Mouse (Mus musculus): ENCODE results near the gene Tasp1. TPM values are rescaled to one million over a fixed set of nuclear protein-coding genes. Genes with fewer than 3 reads are reported as not detected.
"Not testable (repeated sequence)": the region's sequence is repeated elsewhere in the genome, so short reads cannot be mapped to it uniquely, and the experiment has no call there.

Tasp1 gene
- total RNA-seq (2021) = 9.5 and 10.7 TPM in 2 replicates
- long read RNA-seq, experiment 1, transcript Tasp1-201 (14 exons, 2,480 nt) = major isoform, 5 of 30 reads
- long read RNA-seq, experiment 1, partial matches to known transcripts = 9 of 30 reads
- long read RNA-seq, experiment 1, other reads (novel, unspliced or antisense) = 14 of 30 reads
- long read RNA-seq, experiment 2, partial matches to known transcripts = 6 of 14 reads
- long read RNA-seq, experiment 2, other reads (novel, unspliced or antisense) = 6 of 14 reads

DNA sequence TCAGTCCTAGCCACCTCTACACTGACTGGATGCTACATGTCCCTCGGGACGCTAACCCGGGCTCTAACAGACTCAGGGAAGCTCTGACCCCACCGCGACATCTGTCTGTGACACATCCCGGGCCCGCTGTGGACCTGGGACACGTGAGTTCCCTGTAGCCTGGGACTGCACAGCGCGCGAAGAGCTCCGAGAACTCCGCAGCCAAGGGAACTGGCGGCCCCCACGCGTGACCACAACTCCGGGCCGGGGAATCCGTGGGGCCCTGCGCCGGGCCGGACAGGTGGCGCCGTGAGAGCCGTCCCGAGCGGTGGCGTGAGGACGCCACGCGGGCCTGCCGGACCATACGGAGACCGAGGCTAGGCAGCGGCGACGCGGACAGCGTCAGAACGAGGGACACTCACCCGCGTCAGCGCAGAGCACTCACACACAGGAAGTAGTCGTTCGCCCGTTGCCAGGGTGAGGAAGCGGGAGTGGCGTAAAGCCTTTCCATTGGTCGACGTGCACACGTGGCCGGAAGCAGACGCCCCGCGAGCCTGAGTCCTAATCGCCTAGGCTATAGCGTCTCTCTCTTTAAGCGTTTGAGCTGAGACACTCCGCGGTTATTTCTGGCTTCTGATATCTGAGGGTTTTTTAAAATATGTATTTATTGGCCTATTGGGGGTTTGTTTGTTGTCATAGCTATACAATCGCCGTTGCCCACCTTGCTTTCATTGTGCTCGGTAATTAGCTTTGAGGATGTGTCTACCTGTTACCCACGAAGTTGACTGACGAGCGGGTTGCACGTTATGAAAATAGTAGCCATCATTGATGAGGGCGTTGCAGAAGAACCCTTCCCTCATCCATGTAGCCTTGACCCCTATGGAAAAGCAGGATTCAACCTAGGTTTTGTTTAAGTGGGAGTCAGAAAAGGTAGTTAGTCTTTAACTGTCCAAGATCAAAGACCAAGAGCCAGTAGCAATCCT lies at the start of gene Tasp1:
Tasp1 (minus strand) TSS at position 453 of the 962 bp plus-strand sequence.
- peak; percentile 97 for DNase-seq

DNA sequence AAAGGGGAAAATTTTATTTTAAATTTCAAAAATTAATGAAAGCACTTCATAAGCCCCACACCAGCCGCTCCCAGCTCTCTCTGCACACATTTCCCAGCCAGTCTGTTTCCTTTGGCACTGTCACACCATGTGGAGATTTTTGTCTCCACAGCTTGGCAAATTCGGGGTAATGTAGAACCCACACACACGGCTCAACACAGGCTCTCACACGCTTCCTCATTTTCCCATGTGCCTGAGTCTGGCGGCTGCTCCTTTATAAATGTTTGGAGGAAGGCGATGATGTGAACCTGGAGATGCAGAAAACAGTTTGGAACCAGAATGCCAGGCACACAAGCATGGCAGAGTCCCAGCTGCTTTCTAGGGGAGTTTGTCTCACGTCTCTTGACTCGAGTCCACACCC lies 47.2 kb upstream of the Tasp1 start:
- no peak for DNase-seq

DNA sequence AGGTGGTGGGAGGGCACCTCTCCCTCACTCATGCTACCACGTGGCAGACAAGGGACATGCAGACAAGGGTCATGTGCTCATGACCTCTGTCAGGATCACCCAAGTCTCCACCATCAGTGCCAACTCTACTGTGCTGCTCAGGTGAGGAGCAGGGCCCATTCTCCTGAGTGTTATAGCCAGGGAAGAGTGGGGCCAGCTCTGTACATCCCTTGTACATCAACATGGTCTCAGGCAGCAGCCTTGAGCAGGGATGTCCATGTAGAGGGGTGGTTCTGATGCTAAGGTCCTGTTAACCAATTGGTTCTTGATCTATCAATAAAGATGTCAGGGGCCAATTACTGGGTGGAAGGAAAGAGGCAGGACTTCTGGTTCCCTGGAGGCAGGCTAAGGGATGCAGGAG lies 42.3 kb upstream of the Tasp1 start:
- DNase-seq = no peak

DNA sequence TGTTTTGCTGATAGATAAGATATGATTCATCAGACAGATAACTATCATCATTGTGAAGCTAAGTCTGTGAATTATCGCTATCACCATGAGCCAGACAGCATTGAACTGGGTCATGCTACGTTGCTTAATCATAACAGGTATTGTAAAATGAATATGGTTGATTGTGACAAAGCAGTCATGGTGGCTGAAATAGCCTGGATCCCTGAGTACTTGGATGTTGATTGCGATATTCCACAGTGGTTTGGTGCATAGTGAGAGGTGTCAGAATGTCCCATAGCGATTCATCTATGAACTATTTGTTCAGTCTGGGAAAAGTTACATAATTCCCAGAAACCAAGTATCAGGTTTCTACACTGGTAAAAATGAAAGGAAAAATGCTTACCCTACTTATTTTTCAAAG lies 41.0 kb upstream of the Tasp1 start:
- DNase-seq = no peak

DNA sequence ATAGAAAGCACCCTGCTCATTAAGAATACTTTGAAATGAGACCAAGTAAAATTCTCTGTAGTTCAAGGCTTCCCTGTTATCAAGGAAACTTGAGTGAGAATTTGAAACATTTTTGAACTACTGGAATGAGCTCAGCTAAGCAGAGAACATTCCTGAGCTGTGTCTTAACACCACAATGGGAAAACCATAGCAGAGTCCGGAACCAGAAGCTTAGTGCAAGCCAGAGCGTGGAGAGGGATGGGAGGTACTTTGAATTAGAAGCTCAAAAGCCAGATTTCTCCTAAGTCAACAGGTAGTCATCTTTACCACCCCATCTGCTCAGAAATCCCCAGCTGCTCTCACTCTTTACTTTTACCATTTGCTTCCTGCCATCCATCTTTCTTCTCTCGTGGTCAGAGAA lies 38.3 kb upstream of the Tasp1 start:
- no peak for DNase-seq

DNA sequence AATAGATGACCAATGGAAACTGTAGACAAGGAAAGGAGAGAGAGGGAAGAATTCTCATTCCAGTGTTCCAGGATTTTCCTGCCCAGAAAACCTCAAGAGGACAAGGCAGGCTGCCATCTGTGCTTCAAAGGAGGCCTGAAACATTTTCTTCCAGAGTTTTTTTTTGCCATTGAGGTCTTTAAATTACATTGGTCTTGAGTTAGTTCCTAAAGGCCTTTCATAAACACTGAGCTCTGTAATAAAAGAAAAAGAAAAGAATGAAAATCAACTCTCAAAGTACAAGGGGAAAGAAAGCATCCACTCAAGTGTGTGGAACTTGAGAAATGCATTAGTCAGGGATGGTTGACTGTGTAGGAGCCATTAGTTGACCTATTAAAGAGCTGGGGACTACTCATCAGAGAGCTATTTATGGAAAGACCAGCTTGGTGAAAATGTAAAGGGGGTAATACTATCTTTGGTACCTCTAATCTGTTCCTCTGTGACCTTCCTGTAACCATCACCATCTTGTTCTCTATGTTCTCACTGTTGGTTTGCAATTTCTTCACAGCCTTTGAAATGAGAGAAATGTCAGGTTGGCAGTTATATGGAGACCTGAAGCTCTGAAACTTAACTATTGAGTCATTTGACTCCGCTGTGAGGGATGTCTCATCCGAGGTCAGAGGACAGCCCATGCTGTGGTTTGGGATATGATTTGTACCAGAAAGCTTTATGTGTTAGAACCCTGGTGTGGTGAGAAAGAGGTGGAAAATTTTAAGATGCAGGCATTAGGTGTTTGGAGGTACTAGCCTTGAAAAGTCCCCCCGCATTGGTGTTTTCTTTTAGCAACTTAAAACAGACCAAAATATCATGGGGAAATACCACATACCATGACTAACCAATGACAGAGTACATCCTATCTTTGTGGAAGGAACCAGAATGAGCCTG lies 34.2 kb upstream of the Tasp1 start:
- DNase-seq = no peak

DNA sequence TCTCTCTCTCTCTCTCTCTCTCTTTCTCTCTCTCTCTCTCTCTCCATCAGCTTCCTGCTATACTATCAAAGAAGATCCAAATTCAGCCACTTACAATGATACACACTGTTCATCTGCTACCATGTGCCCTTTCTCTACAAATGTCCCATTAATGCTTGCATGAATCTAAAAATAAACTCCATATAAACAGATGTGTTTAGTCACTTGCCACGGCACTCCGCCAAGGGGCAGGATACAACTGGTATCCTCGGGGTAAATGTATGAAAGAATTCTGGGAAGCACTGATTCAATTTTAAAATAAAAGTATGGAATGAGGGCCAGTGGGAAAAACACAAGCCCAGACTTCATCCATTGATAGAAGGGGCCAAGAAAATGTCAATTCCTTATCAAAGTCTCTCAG lies 33.4 kb upstream of the Tasp1 start:
- no peak for DNase-seq

DNA sequence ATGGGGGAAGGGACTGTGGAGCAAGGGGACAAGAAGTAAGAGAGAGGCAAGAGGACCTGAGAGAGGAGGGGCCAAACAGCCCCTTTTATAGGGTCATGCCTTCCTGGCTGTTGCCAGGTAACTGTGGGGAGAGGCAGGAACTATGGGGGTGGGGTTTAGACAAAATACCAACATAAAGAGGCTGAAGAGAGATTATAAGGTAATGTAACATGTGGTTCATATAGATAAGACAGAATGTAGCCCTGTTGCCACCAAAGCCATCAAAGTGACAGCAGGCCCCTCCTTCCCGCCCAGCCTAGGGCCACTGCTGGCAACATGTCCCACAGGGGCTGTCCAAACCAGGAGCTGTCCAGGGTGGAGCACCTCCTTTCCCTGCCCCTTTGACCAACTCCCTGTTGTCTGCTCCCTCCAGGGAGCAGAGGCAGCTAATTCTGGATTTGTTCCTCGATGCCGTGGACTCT lies 30.6 kb upstream of the Tasp1 start:
- DNase-seq = no peak

DNA sequence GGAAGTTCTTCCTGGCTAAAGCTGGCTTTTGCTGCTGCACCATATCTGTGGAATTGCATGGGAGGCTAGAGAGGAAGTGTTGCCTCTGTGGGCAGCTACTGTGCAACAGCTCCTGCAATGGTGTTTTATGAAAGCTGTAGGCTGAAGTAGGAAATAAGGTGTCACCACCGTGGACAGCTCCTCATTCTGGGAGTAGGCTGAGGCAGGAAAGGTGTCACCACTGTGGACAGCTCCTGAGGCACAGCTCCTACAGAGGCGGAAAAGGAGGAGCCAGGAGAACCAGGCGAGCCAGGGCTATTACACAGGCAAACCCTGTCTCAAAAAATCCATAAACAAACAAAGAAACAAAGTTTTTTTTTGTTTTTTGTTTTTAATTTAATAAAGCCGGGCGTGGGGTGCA lies 29.4 kb upstream of the Tasp1 start:
- DNase-seq = no peak

DNA sequence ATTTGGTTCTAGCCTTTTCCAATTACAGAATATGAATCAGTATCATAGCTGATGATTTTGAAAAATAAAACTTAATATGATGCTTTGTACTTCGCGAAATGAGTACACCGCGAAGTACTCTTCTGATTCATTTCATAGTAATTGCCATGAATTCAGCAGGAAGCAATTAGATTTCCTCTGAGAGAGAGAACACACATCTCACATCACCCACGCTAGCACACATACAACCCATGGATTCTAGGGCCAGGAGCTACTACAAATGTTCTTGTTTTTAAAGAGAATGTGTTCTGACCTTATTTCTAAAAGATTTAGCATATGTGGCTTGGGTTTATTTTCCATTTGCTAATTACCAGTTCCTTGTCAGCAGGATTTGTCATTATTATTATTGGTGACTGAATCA lies 26.8 kb upstream of the Tasp1 start:
- DNase-seq = no peak

DNA sequence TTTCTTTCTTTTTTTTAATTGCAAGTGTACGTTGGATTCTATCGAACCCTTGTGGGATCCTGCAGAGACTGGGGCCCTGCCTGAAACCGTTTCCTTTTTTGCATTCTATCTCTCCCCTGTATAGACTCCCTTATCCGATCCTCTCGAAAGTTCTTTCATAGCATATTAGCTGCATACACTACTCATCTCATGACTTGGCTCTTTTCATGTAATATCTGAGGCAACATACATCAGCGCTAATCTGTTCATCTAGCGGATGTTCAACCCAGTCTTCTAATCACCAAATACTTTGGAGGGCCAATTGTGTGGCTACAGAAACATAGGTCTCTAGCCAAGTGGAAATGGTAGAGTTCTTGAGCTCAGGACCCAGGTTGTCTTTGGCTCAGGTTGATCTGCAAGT lies 17.6 kb upstream of the Tasp1 start:
- no peak for DNase-seq

DNA sequence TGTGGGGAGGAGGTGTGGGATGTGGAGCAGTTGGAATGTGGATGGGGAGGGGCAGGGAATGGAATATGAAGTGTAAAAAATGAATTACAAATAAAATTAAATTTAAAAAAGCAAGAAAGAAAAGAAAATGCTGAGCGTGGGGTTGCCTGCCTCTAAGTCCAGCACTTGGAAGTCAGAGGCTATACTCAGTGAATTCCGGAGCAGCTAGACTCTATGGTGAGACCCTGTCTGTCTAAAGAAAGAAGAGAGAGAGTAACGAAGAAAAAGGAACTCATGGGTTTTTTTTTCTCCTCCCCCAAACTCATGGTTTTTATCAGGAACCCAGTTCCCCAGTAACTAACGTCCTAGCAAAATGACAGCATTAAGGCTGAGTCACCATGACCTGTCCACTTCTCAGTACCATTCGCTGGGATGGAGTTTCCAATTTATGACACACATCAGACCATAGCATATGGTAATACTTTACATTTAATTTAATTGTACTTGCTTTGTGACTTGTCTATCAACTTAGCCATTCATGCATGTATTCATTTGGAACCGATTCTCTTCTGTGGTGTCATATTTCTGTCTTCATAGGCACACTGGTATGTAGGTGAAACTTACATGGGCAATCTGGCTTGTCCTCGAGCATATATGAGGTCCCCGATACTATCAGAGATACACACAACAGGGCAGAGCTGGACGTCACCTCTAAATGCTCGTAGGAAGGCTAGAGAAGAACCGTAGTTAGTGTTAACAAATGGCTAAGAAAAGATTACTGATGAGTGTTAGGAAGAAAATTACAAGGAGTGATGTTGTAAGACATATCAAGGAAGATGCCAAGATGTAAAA lies 14.4 kb upstream of the Tasp1 start:
- no peak for DNase-seq

DNA sequence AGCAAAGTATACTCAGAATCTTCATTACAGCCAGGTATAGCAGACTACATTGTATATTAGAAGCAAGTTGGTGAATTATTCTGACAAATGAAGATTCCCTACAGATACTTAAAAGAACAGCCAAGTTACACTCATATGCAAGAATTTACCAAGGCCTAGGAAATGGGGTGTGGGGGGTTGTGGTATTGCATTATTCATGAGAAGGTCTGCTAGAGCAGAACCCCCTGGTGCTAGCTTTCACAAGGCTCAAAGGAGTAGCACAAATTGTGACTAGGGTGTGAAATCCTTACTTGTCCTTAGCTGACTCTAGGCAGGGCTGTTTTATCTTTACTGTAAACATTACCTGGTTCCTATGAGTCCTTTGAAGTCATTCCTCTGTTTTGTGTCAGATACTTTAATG lies 12.7 kb upstream of the Tasp1 start:
- DNase-seq = not testable (repeated sequence)

DNA sequence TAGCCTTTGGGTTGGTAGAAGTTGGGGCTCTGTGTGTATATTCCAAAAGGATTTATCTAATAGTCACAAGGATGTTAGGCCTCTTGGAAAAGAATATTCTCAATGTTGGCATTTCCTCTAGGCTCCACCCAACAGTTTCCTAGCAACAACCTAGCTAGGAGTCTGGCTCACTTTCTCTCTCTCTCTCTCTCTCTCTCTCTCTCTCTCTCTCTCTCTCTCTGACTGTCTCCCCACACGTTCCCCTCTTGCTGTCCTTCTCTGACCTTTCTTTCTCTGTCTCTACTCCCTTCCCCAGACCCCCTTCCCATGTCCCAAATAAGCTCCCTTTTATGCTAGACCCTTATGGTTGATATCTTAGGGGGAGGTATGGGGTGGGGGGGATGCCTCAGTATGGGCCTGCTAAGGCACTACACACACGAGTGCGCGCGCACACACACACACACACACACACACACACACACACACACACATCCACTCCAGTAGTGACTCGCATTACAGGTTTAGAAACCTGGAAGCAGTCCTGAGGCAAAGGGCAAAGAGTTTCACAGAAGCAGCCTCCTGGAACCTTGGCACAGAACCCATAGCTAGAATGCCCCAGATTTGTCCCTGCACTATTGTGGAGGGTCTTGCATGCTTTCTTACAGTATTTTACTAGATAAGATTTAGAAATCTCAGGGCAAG lies 12.1 kb upstream of the Tasp1 start:
- DNase-seq = no peak

DNA sequence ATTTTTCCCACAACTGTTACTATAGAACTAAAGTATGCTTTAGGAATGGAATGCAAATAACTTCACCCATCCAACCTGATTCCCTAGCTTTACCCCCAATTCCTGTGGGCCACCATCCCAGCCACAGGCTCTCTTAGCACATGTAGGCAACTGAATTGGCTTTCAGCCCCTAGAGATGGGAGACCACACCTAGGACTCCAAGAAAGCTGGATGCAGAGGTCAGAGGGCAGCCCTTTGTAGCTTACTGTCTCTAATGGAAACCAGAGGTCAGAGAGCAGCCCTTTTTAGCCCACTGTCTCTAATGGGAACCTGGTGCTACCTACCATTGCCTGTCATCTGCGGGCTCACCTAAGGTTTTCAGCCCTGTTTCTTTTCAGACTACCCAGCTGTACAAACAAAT lies 10.9 kb upstream of the Tasp1 start:
- DNase-seq = no peak

DNA sequence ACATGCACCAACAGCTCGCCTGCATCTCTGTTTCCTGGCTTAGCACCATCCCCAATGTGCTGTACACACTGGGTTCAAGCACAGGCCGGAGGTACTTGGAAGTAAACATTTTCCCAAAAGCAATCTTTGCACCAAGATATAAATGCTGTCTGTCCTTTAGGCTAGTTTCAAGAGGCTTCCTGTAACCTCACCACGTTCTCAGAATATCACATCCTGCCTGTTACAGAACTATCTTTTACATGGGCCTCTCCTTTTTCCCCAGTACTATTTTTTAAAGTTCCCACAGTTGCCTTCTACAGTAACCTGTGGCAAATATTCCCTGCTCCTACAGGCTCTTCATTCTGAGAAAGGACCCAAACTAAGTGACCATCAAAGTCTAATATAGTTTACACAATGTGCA lies 8.5 kb upstream of the Tasp1 start:
- no peak for DNase-seq

DNA sequence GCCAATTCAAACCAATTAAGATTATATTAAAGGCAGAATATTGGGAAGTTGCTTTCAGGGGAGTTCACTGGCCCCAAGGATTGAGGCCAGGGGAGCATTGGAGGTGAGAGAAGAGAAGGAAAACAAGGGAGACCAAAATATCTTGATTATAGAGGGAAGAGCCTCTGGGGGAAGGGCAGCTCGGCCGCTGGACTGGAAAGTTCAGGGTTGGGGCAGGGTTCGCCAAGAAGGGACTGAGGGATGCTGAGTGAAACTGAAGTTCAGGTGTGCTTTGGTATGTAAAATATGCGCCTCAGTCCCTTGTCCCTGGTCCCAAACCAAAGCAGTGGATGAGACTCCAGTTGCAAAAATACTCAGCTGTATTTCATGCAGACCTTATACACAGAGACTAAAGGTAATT lies 911 bp upstream of the Tasp1 start:
- DNase-seq = peak; percentile 14

DNA sequence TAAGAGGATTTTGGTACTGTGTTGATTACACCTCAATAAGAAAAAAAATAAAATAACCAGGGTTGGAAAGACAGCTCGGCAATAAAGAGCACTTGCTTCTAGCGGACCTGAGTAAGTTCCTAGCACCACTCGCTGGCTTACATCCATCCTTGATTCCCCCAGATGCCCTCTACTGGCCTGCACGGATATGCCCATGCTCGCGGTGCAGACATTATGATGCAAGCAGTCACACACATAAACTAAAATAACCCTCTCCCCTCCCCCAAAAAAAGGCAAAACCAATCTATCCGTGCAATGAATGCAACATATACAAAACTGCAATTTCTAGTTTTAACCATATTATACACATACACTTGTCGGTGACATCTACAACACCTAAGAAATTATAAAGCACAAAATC lies 929 bp downstream of the Tasp1 start:
- no peak for DNase-seq

DNA sequence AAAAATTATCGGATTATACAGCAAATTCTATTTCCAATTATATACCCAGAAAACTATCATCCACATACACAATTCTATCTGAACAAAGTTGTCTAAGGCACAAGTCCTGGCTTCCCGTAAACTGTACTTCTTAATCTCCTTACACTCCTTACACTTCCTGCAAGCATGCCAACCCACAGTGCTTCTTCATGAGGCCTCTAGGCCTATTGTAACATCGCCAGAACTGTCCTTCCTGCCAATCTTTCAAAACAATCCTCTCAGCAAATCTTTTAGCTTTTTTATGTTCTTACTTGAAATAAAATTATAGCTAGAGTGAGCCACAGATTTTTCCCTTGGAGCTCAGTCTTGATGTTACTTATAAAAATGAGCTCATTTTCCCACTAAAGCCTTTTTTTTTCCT lies 5.1 kb downstream of the Tasp1 start:
- DNase-seq = no peak

DNA sequence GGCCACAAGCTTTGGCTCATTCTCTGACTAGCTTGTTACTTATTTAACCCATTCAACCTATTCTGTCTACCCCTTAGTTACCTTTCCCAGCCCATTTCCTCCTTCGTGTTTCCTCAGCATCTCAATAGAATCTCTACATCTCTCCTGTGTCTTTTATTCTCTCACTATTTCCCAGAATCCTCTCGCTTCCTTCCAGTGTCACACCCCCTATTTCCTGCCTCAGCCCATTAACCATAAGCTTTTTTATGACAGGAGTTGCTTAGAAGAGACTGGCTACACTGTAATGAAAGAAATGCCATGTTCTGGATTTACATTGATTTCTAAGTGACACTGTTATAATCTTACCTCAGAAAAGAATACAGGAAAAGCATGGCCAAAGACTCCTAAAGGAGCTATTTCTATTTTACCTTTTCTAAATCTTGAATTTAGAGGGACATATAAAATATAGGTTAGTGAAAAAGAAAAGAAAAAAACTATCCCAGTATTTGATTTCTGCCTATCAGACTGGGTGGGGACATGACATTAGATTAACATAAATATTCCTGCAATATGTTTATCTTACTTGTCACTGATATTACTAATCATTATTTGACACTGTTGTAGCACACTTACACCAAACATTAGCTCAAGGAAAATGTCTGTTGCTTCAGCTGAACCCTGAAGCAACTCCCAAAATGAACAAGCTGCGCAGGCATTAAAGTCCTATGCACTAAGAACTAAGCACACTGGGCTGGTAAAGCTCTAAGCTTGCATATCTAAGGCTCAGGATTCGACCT lies 6.3 kb downstream of the Tasp1 start:
- DNase-seq = no peak
